Mouse (Mus musculus) liver, postnatal 0 days (tissue): Measurements from ENCODE around the gene Lpin2.

Experiments
- CTCF ChIP-seq: sonication (generic); IDR thresholded peaks from 2 replicates; pipeline ENCODE4 v1.5.1; 2016; ENCODE audit warnings: antibody characterized with exemption, low read depth
- EP300 ChIP-seq: IDR thresholded peaks from 2 replicates; pipeline ENCODE4 v1.6.1; 2016; ENCODE audit warnings: antibody characterized with exemption, low read depth, mild to moderate bottlenecking

DNA sequence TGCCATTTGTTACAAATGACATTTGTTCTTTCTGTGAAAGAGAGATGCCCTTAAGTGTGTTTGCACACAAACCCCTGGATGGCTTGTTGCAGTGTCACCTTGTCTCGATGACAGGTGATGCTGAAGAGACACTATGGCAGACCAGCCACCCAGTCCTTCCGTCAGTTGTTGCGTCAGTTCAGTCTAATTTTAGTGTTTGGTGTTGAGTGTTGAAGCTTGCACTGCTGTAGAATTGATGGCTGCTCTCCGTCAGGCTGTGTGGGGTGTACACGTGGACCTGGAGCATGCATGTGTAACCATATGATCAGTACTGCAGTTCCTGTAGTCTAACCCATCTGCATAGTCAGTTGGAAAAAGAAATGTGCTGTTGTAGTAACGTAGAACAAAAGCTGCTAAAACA, 66.6 kb downstream of the Lpin2 start:
- no peak for TF ChIP-seq EP300
- no peak for TF ChIP-seq CTCF
